Mouse (Mus musculus) ZHBTc4 (cell line): ENCODE measurements around the gene Espl1.

Experiments used
- DNase-seq: peaks from one replicate; pipeline ENCODE4 v3.0.0-alpha.2; 2011; ENCODE audit warnings: low read depth, low spot score

Gene Espl1

GRCm38 (mm10) chr15:102335254-102335653 lies 39.2 kb downstream of the Espl1 start:
- DNase-seq, result peak; percentile 52

- DNase-seq, result peak; percentile 50
Observed at GRCm38 (mm10) chr15:102335925-102336324, 39.9 kb downstream of the Espl1 start.

GRCm38 (mm10) chr15:102336946-102337345 lies 40.9 kb downstream of the Espl1 start:
- DNase-seq, result no peak

GRCm38 (mm10) chr15:102339612-102340011 lies 43.5 kb downstream of the Espl1 start:
- DNase-seq, result no peak

GRCm38 (mm10) chr15:102341580-102341979 lies 45.5 kb downstream of the Espl1 start:
- peak; percentile 73 for DNase-seq

GRCm38 (mm10) chr15:102344490-102344889 lies 48.4 kb downstream of the Espl1 start:
- DNase-seq, result no peak

- DNase-seq, result peak; percentile 85
Observed at GRCm38 (mm10) chr15:102346444-102346843, 50.4 kb downstream of the Espl1 start.

- DNase-seq, result peak; percentile 98
Observed at GRCm38 (mm10) chr15:102350138-102350941, 54.3 kb downstream of the Espl1 start, which contains the start of gene Aaas. Aaas (minus strand) TSS chr15:102350771.

GRCm38 (mm10) chr15:102350942-102351291 lies 54.9 kb downstream of the Espl1 start:
- no peak for DNase-seq

- DNase-seq, result no peak
Observed at GRCm38 (mm10) chr15:102352177-102352576, 56.1 kb downstream of the Espl1 start.

GRCm38 (mm10) chr15:102353986-102354385 lies 57.9 kb downstream of the Espl1 start:
- DNase-seq, result no peak

GRCm38 (mm10) chr15:102355134-102355870 lies 59.2 kb downstream of the Espl1 start:
- peak; percentile 75 for DNase-seq

GRCm38 (mm10) chr15:102355871-102356441 lies 59.9 kb downstream of the Espl1 start:
- peak; percentile 82 for DNase-seq

GRCm38 (mm10) chr15:102356501-102357325 lies 60.6 kb downstream of the Espl1 start:
- DNase-seq, result no peak

GRCm38 (mm10) chr15:102358126-102358525 lies 62.1 kb downstream of the Espl1 start:
- peak; percentile 83 for DNase-seq

GRCm38 (mm10) chr15:102358834-102359233 lies 62.8 kb downstream of the Espl1 start:
- no peak for DNase-seq

- DNase-seq, result no peak
Observed at GRCm38 (mm10) chr15:102362648-102363047, 66.6 kb downstream of the Espl1 start.

GRCm38 (mm10) chr15:102364678-102365077 lies 68.6 kb downstream of the Espl1 start:
- no peak for DNase-seq

- DNase-seq, result no peak
Observed at GRCm38 (mm10) chr15:102366238-102366637, 70.2 kb downstream of the Espl1 start.

GRCm38 (mm10) chr15:102366733-102367344 lies 70.8 kb downstream of the Espl1 start, which contains the start of gene Sp7:
Sp7 (minus strand) TSS chr15:102367182.
- DNase-seq, result peak; percentile 23

- DNase-seq, result no peak
Observed at GRCm38 (mm10) chr15:102369972-102370371, 73.9 kb downstream of the Espl1 start.
